Mouse (Mus musculus) forebrain, embryonic 14.5 days (tissue): ENCODE data around the gene Dll1. TPM values are rescaled to one million over a fixed set of nuclear protein-coding genes. Genes with fewer than 3 reads are reported as not detected.

Source experiments
- ATAC-seq: fragments of 200-750 bp; cut with Nextera tagmentation; 2 replicates; pipeline ENCODE4 v1.8.0; 2017; ENCODE audit warnings: mild to moderate bottlenecking, moderate library complexity
- DNase-seq: peaks from one replicate; pipeline ENCODE4 v3.0.0-alpha.2; 2015; ENCODE audit warnings: low spot score
- H3K27ac ChIP-seq: fragments of 300-500 bp; sonication (generic); 2 replicates; pipeline ENCODE4 v1.5.1; 2014; ENCODE audit warnings: low read depth, mild to moderate bottlenecking, control low read depth, low read length, moderate library complexity
- H3K27me3 ChIP-seq: fragments of 300-500 bp; sonication (generic); replicated peaks from 2 replicates; pipeline ENCODE4 v1.6.1; 2014; ENCODE audit warnings: low read length, control low read depth, mixed read lengths; ENCODE audit not compliant: control insufficient read depth, insufficient read depth
- H3K36me3 ChIP-seq: fragments of 300-500 bp; sonication (generic); 2 replicates; pipeline ENCODE4 v1.6.1; 2014; ENCODE audit warnings: low read length, control low read depth; ENCODE audit not compliant: control insufficient read depth, insufficient read depth
- H3K4me1 ChIP-seq: fragments of 300-500 bp; sonication (generic); 2 replicates; pipeline ENCODE4 v1.6.1; 2014; ENCODE audit warnings: antibody characterized with exemption, low read length, control low read depth; ENCODE audit not compliant: control insufficient read depth, insufficient read depth
- H3K4me2 ChIP-seq: fragments of 300-500 bp; sonication (generic); 2 replicates; pipeline ENCODE4 v1.6.1; 2014; ENCODE audit warnings: mild to moderate bottlenecking, control low read depth, low read length
- H3K4me3 ChIP-seq: fragments of 300-500 bp; sonication (generic); 2 replicates; pipeline ENCODE4 v1.5.1; 2014; ENCODE audit warnings: low read depth, low read length, control low read depth
- H3K9ac ChIP-seq: fragments of 300-500 bp; sonication (generic); 2 replicates; pipeline ENCODE4 v1.6.1; 2014; ENCODE audit warnings: mild to moderate bottlenecking, low read length, control low read depth, moderate library complexity
- H3K9me3 ChIP-seq: fragments of 300-500 bp; sonication (generic); replicated peaks from 2 replicates; pipeline ENCODE4 v1.6.1; 2016; ENCODE audit warnings: low read length, control low read depth, mixed read lengths; ENCODE audit not compliant: control insufficient read depth
- WGBS: fragments of 180-500 bp; shearing (Covaris S2); extraction: QIAGEN DNeasy Blood & Tissue Kit; methylation state at CpG from one replicate; pipeline ENCODE4 v1.1.7; 2014; 5-methylcytosine and 5-hydroxymethylcytosine counted together
- polyA plus RNA-seq: library from polyadenylated mRNA; unstranded; fragments of >200 nt; fragmentation: Nextera tagmentation; extraction: Ambion mirVana; gene quantifications from 2 replicates; pipeline ENCODE4 v1.2.1, GENCODE M21; 2014

The Dll1 gene
- polyA plus RNA-seq, 1 experiment from 2014 or later = 29.4 TPM

- Histone ChIP-seq H3K36me3 (no peaks in the 10 kb centered on the region), H3K4me2 (no peak overlapping the region), H3K4me1 (peaks cover 6% of the 10 kb centered on the region; the same call in 1 of the 2 replicates), H3K4me3 (no peak overlapping the region), H3K9ac (no peak overlapping the region), H3K27me3 (no peaks in the 10 kb centered on the region), H3K27ac (no peak overlapping the region), H3K9me3 (no peaks in the 10 kb centered on the region)
- WGBS = 83% methylated on average over 10 of the region's 10 CpGs
- DNase-seq = no peak
- no peak for ATAC-seq
Observed at GRCm38 (mm10) chr17:15325976-15326842, 50.5 kb downstream of the Dll1 start.

GRCm38 (mm10) chr17:15323191-15323834 lies 53.4 kb downstream of the Dll1 start:
- peak; percentile 91 for ATAC-seq
- Histone ChIP-seq H3K4me3 (no peak overlapping the region), H3K27ac (0 out of 2 replicates have a peak overlapping the region, but pooled peaks have one; percentile 21), H3K36me3 (no peaks in the 10 kb centered on the region), H3K9ac (no peak overlapping the region), H3K4me1 (peaks cover 6% of the 10 kb centered on the region; the same call in 1 of the 2 replicates), H3K4me2 (no peak overlapping the region), H3K9me3 (no peaks in the 10 kb centered on the region), H3K27me3 (no peaks in the 10 kb centered on the region)
- WGBS = 21% methylated on average over 9 of the region's 9 CpGs
- DNase-seq = peak; percentile 79

Other genes with a start within 250 kb of the Dll1 start
- gene Fam120b, start 19.3 kb upstream of the Dll1 start, polyA plus RNA-seq = 36.0 and 45.3 TPM in 2 replicates
- gene Psmb1, start 122.9 kb upstream of the Dll1 start, polyA plus RNA-seq = 283 and 324 TPM in 2 replicates
- gene Tbp, start 123.0 kb upstream of the Dll1 start, polyA plus RNA-seq = 77.2 and 82.5 TPM in 2 replicates
- 64.4 and 68.5 TPM in 2 replicates for gene Pdcd2, start 150.4 kb upstream of the Dll1 start, polyA plus RNA-seq
- gene Prdm9, start 187.5 kb upstream of the Dll1 start, polyA plus RNA-seq = 0.77 TPM in 2 replicates